Mouse (Mus musculus): ENCODE measurements around the gene Cpt1c.

DNA sequence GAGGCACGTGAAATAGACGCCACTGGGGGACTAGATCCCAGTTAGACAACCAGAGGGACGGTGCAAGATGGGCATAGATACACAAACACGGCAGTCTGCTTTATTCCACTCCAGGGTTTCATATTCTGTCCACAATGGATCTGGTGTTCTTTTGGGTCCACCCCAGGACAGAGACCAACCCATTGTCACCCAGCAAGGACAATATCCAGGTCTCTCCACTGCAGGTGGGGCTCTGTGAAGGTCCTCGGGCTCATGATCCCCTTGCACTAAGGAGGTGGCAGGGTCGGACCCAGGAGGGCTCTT, 417 bp upstream of the Cpt1c start:
- TF ChIP-seq POLR2A (IDR thresholded peaks at IDR 0.05; ENCODE audit: extremely low read depth, insufficient read depth, low read length): no peak
- TF ChIP-seq CTCF (IDR thresholded peaks at IDR 0.05; ENCODE audit: extremely low read depth, insufficient read depth, low read length): no peak
